ENCODE assay signal across 9 mouse cellular contexts in the genomic region with DNA sequence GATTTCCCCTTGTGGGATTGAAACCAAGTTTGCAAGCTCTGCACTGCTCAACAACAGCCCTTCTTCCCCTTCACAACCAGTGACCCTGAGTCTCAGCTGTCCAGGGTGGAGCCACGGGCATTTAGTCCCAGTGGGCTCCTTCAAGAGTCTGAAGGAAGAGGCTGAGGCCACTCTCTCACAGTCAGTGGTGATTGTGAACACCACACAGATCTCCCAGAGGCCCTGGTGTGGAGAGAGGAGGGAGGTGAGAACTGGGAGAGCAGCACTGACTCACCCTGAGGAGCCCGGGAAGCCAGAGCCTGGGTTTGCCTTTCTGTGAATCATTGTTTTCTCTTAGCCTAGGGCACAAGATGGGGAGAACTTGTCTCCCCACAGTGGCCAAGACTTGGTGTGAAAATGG. TPM values are rescaled to one million over a fixed set of nuclear protein-coding genes. Genes with fewer than 3 reads are reported as not detected.
DNase-seq lines count a peak whose midpoint lies in the region; ATAC-seq and TF ChIP-seq lines count a peak whose summit lies in the region.
"Had no signal": no experiment of that assay in that cellular context is flagged by ENCODE, and none has a peak within 500 bp of the region (broad histone marks: within the 10 kb centered on the region; RNA-seq: fewer than 3 reads in every experiment).

No protein-coding gene starts in this region.

- H3K27ac ChIP-seq in forebrain, embryonic 14.5 days (ENCODE audit: low read depth, low read length): peak overlapping the region; percentile 93
- peak overlapping the region; percentile 99 for H3K27ac ChIP-seq in limb, embryonic 10.5 days
- H3K27ac ChIP-seq in stomach, embryonic 15.5 days: peak overlapping the region; percentile 97

- no peak for TF ChIP-seq CTCF in G1E (IDR thresholded peaks at IDR 0.05; ENCODE audit: low read depth, low read length)

- H3K9ac ChIP-seq in forebrain, embryonic 14.5 days (ENCODE audit: low read length): peak overlapping the region; percentile 99
- H3K9ac ChIP-seq in stomach, embryonic 15.5 days: peak overlapping the region; percentile 4; the same call in 1 of the 2 replicates

- no peaks in the 10 kb centered on the region for H3K27me3 ChIP-seq in G1E (ENCODE audit: insufficient read depth, low read length)
- no peaks in the 10 kb centered on the region for H3K27me3 ChIP-seq in forebrain, embryonic 14.5 days (replicated peaks; ENCODE audit: control insufficient read depth, insufficient read depth, low read length)
- H3K27me3 ChIP-seq in limb, embryonic 10.5 days (ENCODE audit: low read depth, poor library complexity, severe bottlenecking): no peaks in the 10 kb centered on the region
- H3K27me3 ChIP-seq in stomach, embryonic 15.5 days (replicated peaks): no peaks in the 10 kb centered on the region

- 49% methylated on average over 2 of the region's 2 CpGs for WGBS in forebrain, embryonic 14.5 days
- WGBS in limb, embryonic 10.5 days: 63% methylated on average over 2 of the region's 2 CpGs
- 36% methylated on average over 2 of the region's 2 CpGs for WGBS in stomach, embryonic 15.5 days

- H3K36me3 ChIP-seq in G1E (replicated peaks): peaks cover 66% of the 10 kb centered on the region
- peaks cover 36% of the 10 kb centered on the region for H3K36me3 ChIP-seq in forebrain, embryonic 14.5 days (ENCODE audit: control insufficient read depth, insufficient read depth, low read length)
- H3K36me3 ChIP-seq in limb, embryonic 10.5 days: peaks cover 57% of the 10 kb centered on the region
- H3K36me3 ChIP-seq in stomach, embryonic 15.5 days: peaks cover 12% of the 10 kb centered on the region

- peak overlapping the region; percentile 76 for H3K4me2 ChIP-seq in forebrain, embryonic 14.5 days (ENCODE audit: low read length)
- H3K4me2 ChIP-seq in stomach, embryonic 15.5 days: peak overlapping the region; percentile 74

- peak overlapping the region; percentile 6; the same call in 1 of the 2 replicates for H3K4me3 ChIP-seq in G1E (ENCODE audit: low read depth, low read length)
- H3K4me3 ChIP-seq in forebrain, embryonic 14.5 days (ENCODE audit: low read depth, low read length): peak overlapping the region; percentile 99
- H3K4me3 ChIP-seq in limb, embryonic 10.5 days: peak overlapping the region; percentile 91
- 0 out of 2 replicates have a peak overlapping the region, but pooled peaks have one; percentile 89 for H3K4me3 ChIP-seq in stomach, embryonic 15.5 days (replicated peaks)

- no peak for ATAC-seq in G1E (ENCODE audit: extremely low read depth, insufficient number of reproducible peaks, low FRiP score, poor library complexity, severe bottlenecking)
- no peak for ATAC-seq in forebrain, embryonic 14.5 days
- no peak for ATAC-seq in stomach, embryonic 15.5 days (ENCODE audit: insufficient read depth, low FRiP score, low read depth)
- no peak for ATAC-seq in inflammation-experienced regulatory T-cells, adult 6 months

- peak; percentile 58 for DNase-seq in gastrocnemius, postnatal 25 days
- DNase-seq in gastrocnemius, postnatal 4 days (ENCODE audit: low spot score in 2 of 2): no peak
- DNase-seq in G1E (ENCODE audit: low spot score): no peak
- DNase-seq in forebrain, embryonic 14.5 days (ENCODE audit: low spot score): no peak
- no peak for DNase-seq in limb, embryonic 10.5 days (ENCODE audit: low spot score)
- no peak for DNase-seq in left cerebral cortex, adult 18-20 months (ENCODE audit: low spot score in 2 of 2)

- no peaks in the 10 kb centered on the region for H3K9me3 ChIP-seq in G1E (replicated peaks)
- no peaks in the 10 kb centered on the region for H3K9me3 ChIP-seq in forebrain, embryonic 14.5 days (replicated peaks; ENCODE audit: control insufficient read depth, low read length)
- H3K9me3 ChIP-seq in limb, embryonic 10.5 days (replicated peaks): no peaks in the 10 kb centered on the region
- H3K9me3 ChIP-seq in stomach, embryonic 15.5 days: no peaks in the 10 kb centered on the region

- peaks cover 87% of the 10 kb centered on the region for H3K4me1 ChIP-seq in G1E (ENCODE audit: insufficient read depth, low read depth, low read length)
- H3K4me1 ChIP-seq in forebrain, embryonic 14.5 days (ENCODE audit: control insufficient read depth, insufficient read depth, low read length): peaks cover 26% of the 10 kb centered on the region
- H3K4me1 ChIP-seq in limb, embryonic 10.5 days: peaks cover 60% of the 10 kb centered on the region
- H3K4me1 ChIP-seq in stomach, embryonic 15.5 days: peaks cover 44% of the 10 kb centered on the region

RNA-seq across cellular contexts. Expression of a gene that starts 19.2 kb away (rescaled TPM):
- total RNA-seq in gastrocnemius, postnatal 25 days (2021): 10 to 100 TPM; 28.1 to 33.0 TPM
- total RNA-seq in gastrocnemius, postnatal 4 days (2021): 100 to 1,000 TPM; 161 to 166 TPM
- total RNA-seq in G1E (2014; fragmentation: Nextera tagmentation) (170 and 181 TPM in 2 replicates), G1E (2017) (64.2 and 66.2 TPM in 2 replicates)
- 277 and 291 TPM in 2 replicates for polyA plus RNA-seq in G1E (2012)
- polyA plus RNA-seq in forebrain, embryonic 14.5 days (2014; fragmentation: Nextera tagmentation; extraction: Ambion mirVana): 90.6 and 122 TPM in 2 replicates
- 103 and 119 TPM in 2 replicates for polyA plus RNA-seq in limb, embryonic 10.5 days (2016; fragmentation: Nextera tagmentation; extraction: Ambion mirVana)
- 77.1 and 78.7 TPM in 2 replicates for polyA plus RNA-seq in stomach, embryonic 15.5 days (2015; fragmentation: Nextera tagmentation; extraction: Ambion mirVana)
- polyA plus RNA-seq in inflammation-experienced regulatory T-cells, adult 6 months (2017; shearing (Covaris generic)): 10 to 100 TPM; 37.5 to 56.4 (median 46.5) TPM
- total RNA-seq in left cerebral cortex, adult 18-20 months (2021): 100 to 1,000 TPM; 219 to 239 TPM

RNA-seq across cellular contexts. Expression of a gene that starts 28.0 kb away (rescaled TPM):
- total RNA-seq in gastrocnemius, postnatal 25 days (2021): not detected
- total RNA-seq in gastrocnemius, postnatal 4 days (2021): not detected
- total RNA-seq in G1E (2014; fragmentation: Nextera tagmentation) (not detected in 2 replicates), G1E (2017) (0.12 TPM in 1 of 2 replicates, not detected in the other)
- not detected in 2 replicates for polyA plus RNA-seq in G1E (2012)
- polyA plus RNA-seq in forebrain, embryonic 14.5 days (2014; fragmentation: Nextera tagmentation; extraction: Ambion mirVana): not detected in 2 replicates
- polyA plus RNA-seq in limb, embryonic 10.5 days (2016; fragmentation: Nextera tagmentation; extraction: Ambion mirVana): not detected in 2 replicates
- polyA plus RNA-seq in stomach, embryonic 15.5 days (2015; fragmentation: Nextera tagmentation; extraction: Ambion mirVana): not detected in 2 replicates
- polyA plus RNA-seq in inflammation-experienced regulatory T-cells, adult 6 months (2017; shearing (Covaris generic)): not detected
- not detected for total RNA-seq in left cerebral cortex, adult 18-20 months (2021)
- total RNA-seq: ES-E14 had no signal

RNA-seq across cellular contexts. Expression of a gene that starts 49.3 kb away (rescaled TPM):
- total RNA-seq in gastrocnemius, postnatal 25 days (2021): 10 to 100 TPM; 52.2 to 63.2 TPM
- 100 to 1,000 TPM; 150 to 159 TPM for total RNA-seq in gastrocnemius, postnatal 4 days (2021)
- total RNA-seq in G1E (2014; fragmentation: Nextera tagmentation) (269 and 289 TPM in 2 replicates), G1E (2017) (132 and 134 TPM in 2 replicates)
- polyA plus RNA-seq in G1E (2012): 123 and 280 TPM in 2 replicates
- polyA plus RNA-seq in forebrain, embryonic 14.5 days (2014; fragmentation: Nextera tagmentation; extraction: Ambion mirVana): 135 and 155 TPM in 2 replicates
- polyA plus RNA-seq in limb, embryonic 10.5 days (2016; fragmentation: Nextera tagmentation; extraction: Ambion mirVana): 199 and 202 TPM in 2 replicates
- polyA plus RNA-seq in stomach, embryonic 15.5 days (2015; fragmentation: Nextera tagmentation; extraction: Ambion mirVana): 339 and 359 TPM in 2 replicates
- 100 to 1,000 TPM; 131 to 197 (median 161) TPM for polyA plus RNA-seq in inflammation-experienced regulatory T-cells, adult 6 months (2017; shearing (Covaris generic))
- total RNA-seq in left cerebral cortex, adult 18-20 months (2021): 10 to 100 TPM; 87.6 to 89.5 TPM

Comparison
In these comparisons a context has a peak if more than half of its experiments do, and no peak if none do; other contexts are left out.
1. H3K4me3 ChIP-seq: peak in every context shown above with its lines; median percentile 99 in forebrain, embryonic 14.5 days; 91 in limb, embryonic 10.5 days; 89 in stomach, embryonic 15.5 days; 6 in G1E.